8 mouse cellular contexts compared by ENCODE assay signal in the genomic region with DNA sequence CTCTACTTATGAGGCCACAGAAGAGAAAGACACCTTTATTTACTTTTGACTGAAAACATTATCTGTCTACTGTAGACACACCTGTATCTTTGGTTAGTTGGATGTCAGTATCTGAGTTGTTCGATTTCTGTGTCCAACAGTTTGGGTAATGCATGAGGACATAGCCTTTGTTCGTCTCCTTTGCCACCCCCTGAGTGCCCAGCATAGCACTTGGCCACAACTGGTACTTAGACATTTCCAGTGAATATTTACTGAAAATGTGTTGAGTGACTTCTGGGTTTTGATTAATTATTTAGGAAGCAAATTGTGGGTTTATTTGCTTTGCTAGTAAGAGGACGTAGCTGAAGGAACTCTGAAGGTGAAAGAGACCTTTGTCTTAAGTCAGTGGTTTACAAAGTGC.
DNase-seq lines count a peak whose midpoint lies in the region; ATAC-seq and TF ChIP-seq lines count a peak whose summit lies in the region.

No protein-coding gene starts in this region.

- WGBS in heart, embryonic 12.5 days: 83% methylated on average over 3 of the region's 3 CpGs
- 83% methylated on average over 3 of the region's 3 CpGs for WGBS in hindbrain, embryonic 13.5 days
- 86% methylated on average over 3 of the region's 3 CpGs for WGBS in midbrain, embryonic 12.5 days

- peaks cover 42% of the 10 kb centered on the region for H3K4me1 ChIP-seq in heart, embryonic 12.5 days (replicated peaks)
- H3K4me1 ChIP-seq in bone marrow macrophage, adult 2 months (ENCODE audit: control insufficient read depth, insufficient read depth, low read length): peaks cover 51% of the 10 kb centered on the region
- peaks cover 10% of the 10 kb centered on the region; the same call in 1 of the 2 replicates for H3K4me1 ChIP-seq in hindbrain, embryonic 13.5 days (replicated peaks)
- peaks cover 12% of the 10 kb centered on the region; the same call in 1 of the 2 replicates for H3K4me1 ChIP-seq in midbrain, embryonic 12.5 days

- peak overlapping the region; percentile 67 for H3K4me2 ChIP-seq in heart, embryonic 12.5 days
- H3K4me2 ChIP-seq in hindbrain, embryonic 13.5 days: peak overlapping the region; percentile 70
- peak overlapping the region; percentile 68 for H3K4me2 ChIP-seq in midbrain, embryonic 12.5 days (replicated peaks)

- DNase-seq in heart, adult 9 months (ENCODE audit: low spot score in 2 of 2): no peak
- DNase-seq in frontal cortex, adult 2 months (ENCODE audit: extremely low spot score in 1 of 2, low spot score in 1 of 2): no peak
- DNase-seq in cerebellum, adult 9-10 months: no peak
- no peak for DNase-seq in thymus, adult 18-20 months

- no peak for TF ChIP-seq POLR2A in bone marrow macrophage, adult 2 months (IDR thresholded peaks at IDR 0.05; ENCODE audit: borderline replicate concordance, low read depth, low read length)

- TF ChIP-seq CTCF in bone marrow macrophage, adult 2 months (IDR thresholded peaks at IDR 0.05; ENCODE audit: low read depth, low read length): no peak

- H3K27ac ChIP-seq in heart, embryonic 12.5 days (ENCODE audit: poor library complexity, severe bottlenecking): peak overlapping the region; percentile 92
- H3K27ac ChIP-seq in bone marrow macrophage, adult 2 months (ENCODE audit: insufficient read depth, low read depth, low read length): peak overlapping the region; percentile 75
- peak overlapping the region; percentile 86 for H3K27ac ChIP-seq in hindbrain, embryonic 13.5 days
- H3K27ac ChIP-seq in midbrain, embryonic 12.5 days (replicated peaks): no peak overlapping the region

- no peaks in the 10 kb centered on the region for H3K27me3 ChIP-seq in heart, embryonic 12.5 days (replicated peaks)
- 0 out of 2 replicates have a peak, but pooled peaks cover 5% of the 10 kb centered on the region for H3K27me3 ChIP-seq in hindbrain, embryonic 13.5 days
- H3K27me3 ChIP-seq in midbrain, embryonic 12.5 days: peaks cover 8% of the 10 kb centered on the region

- peak overlapping the region; percentile 77 for H3K9ac ChIP-seq in heart, embryonic 12.5 days
- no peak overlapping the region for H3K9ac ChIP-seq in hindbrain, embryonic 13.5 days
- H3K9ac ChIP-seq in midbrain, embryonic 12.5 days (replicated peaks): no peak overlapping the region

- peak overlapping the region; percentile 52; the same call in 1 of the 2 replicates for H3K4me3 ChIP-seq in heart, embryonic 12.5 days
- H3K4me3 ChIP-seq in bone marrow macrophage, adult 2 months (ENCODE audit: insufficient read depth, low read length): peak overlapping the region; percentile 58
- peak overlapping the region; percentile 56 for H3K4me3 ChIP-seq in hindbrain, embryonic 13.5 days
- H3K4me3 ChIP-seq in midbrain, embryonic 12.5 days: no peak overlapping the region

- H3K9me3 ChIP-seq in heart, embryonic 12.5 days (replicated peaks): no peaks in the 10 kb centered on the region
- H3K9me3 ChIP-seq in hindbrain, embryonic 13.5 days: no peaks in the 10 kb centered on the region
- no peaks in the 10 kb centered on the region for H3K9me3 ChIP-seq in midbrain, embryonic 12.5 days

- ATAC-seq in heart, embryonic 12.5 days (ENCODE audit: insufficient number of reproducible peaks, low FRiP score): no peak
- no peak for ATAC-seq in hindbrain, embryonic 13.5 days (ENCODE audit: low FRiP score)
- no peak for ATAC-seq in midbrain, embryonic 12.5 days (ENCODE audit: low FRiP score, low read depth)

- H3K36me3 ChIP-seq in heart, embryonic 12.5 days: no peaks in the 10 kb centered on the region
- H3K36me3 ChIP-seq in hindbrain, embryonic 13.5 days: no peaks in the 10 kb centered on the region
- H3K36me3 ChIP-seq in midbrain, embryonic 12.5 days: no peaks in the 10 kb centered on the region
